Mouse (Mus musculus) thymus, adult 18-20 months (tissue): ENCODE results near the gene Nemf.
"Not testable (repeated sequence)": the region's sequence is repeated elsewhere in the genome, so short reads cannot be mapped to it uniquely, and the experiment has no call there.

Experiments used
- DNase-seq, 2 experiments: peaks; one replicate each; pipeline ENCODE4 v3.0.0; 2022; ENCODE audit warnings: mixed read lengths in 2 of 2

The Nemf gene

GRCm38 (mm10) chr12:69371854-69372671, 15.1 kb upstream of the Nemf start, which contains the start of the genes Arf6 and Gm9887:
TSS of gene Arf6 (plus strand) at chr12:69372150.
TSS of gene Gm9887 (minus strand) at chr12:69372458.
- DNase-seq: peak; percentile 96 to 98

GRCm38 (mm10) chr12:69371421-69371853, 14.5 kb upstream of the Nemf start:
- DNase-seq: peak in 1 of 2 experiments; percentile 71

- no peak for DNase-seq
Measured at GRCm38 (mm10) chr12:69370936-69371335, 14.0 kb upstream of the Nemf start.

GRCm38 (mm10) chr12:69367557-69367956, 10.6 kb upstream of the Nemf start:
- DNase-seq: no peak

DNA sequence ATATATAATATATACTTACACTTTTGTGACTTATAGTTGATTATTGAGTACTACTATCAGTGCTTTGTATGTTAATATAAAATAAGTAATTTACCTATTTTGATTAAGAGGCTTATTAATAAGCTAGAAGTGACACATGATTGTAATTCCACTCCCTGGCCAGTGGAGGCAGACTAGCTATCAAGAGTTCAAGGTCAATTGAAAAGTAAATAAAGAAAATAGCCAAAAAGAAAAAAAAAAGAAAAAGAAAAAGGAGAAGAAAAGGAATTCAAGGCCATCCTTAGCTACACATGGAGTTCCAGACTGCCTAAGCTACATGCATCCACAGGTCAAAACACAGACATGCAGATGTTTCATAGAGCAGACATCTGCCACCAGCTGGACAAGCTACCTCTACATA, 9.5 kb upstream of the Nemf start:
- DNase-seq: no peak

DNA sequence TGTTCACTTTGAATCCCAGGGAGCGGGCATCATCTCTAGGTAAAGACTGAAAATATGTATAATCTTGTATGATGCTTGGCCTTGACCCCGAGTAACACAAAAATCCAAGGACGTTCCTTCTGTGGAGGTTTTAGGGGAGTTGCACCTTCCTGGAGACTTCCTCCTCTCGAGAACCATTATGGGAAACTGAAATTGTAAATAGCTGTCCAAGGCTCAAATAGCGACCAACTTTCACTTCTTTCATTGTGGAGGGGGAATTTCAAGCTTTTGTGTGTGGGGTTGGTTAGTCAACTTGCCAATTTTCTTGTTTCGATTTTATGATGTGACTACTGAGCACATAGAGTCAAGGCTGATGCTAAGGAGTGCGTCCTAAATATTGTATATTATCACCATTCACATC, 8.8 kb upstream of the Nemf start:
- no peak for DNase-seq

DNA sequence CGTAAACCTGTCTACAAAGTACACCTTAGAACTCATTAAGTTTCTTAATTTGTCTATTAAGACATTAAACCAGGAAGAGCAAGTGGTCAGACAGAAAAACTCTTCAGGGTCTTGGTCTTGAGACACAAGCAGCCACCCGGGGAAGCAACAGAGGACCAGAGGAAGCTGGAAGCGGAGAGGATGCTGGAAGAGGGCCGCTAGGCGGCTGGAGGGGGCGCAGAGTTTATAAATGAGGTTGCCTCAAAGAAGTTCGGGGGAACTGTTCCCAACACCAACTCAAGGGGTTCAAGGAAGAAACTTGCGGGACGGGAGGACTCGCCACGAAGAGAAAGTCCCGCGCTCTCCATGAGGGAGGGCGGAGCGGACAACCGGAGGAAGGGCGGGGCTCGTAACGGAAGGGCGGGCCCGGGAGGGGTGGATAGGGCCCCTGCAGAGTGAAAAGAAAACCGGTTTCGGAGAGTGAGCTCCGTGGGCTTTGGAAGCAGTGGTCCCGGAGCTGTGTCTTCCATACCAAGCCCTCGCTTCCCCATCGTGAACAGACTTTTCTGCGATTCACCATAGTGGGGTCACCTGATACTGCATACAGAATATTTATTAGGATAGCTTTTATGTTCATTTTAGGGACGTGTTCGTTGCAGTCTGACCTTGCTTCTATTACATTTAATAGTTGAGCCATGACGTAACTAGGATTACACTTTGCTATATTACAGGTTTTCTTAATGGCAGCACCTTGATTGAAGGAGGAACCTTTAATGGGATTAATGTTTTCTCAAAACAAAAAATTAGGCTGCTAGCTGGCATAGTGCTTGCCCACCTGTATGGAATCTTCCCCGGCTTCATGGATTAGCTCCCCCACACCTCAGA, 7.2 kb upstream of the Nemf start:
- DNase-seq: peak; percentile 72 to 73

DNA sequence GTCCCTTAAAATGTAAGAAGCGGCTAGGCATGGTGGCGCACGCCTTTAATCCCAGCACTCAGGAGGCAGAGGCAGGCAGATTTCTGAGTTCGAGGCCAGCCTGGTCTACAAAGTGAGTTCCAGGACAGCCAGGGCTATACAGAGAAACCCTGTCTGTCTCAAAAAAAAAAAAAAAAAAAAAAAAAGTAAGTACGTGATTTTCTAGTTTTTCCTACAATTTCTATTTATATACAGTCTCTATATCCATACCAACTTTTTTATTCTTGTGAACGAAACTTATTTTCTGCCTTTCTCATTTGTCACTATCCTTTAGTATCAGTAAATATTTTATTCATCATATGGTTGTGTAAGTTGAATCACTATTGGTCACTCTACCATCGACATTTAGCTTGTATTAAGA, 6.1 kb upstream of the Nemf start:
- DNase-seq: not testable (repeated sequence)

DNA sequence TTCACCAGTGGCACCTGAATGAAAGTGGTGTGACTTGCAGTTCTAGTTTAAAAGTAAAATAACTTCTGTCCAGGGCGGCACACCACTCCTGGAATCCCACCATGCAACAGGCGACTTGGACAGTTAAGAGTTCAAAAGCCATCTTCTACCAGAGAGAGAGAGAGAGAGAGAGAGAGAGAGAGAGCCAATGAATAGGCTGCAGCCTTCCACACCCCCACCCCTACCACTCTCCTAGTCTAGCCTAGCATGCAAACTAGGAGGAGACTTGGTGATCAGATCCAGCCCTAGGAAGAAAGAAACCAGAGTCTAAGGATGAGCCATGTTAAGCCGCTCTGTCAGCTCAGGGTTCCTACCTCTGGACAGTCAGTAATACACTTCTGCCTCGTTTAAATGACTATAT, 5.4 kb upstream of the Nemf start:
- DNase-seq: no peak

DNA sequence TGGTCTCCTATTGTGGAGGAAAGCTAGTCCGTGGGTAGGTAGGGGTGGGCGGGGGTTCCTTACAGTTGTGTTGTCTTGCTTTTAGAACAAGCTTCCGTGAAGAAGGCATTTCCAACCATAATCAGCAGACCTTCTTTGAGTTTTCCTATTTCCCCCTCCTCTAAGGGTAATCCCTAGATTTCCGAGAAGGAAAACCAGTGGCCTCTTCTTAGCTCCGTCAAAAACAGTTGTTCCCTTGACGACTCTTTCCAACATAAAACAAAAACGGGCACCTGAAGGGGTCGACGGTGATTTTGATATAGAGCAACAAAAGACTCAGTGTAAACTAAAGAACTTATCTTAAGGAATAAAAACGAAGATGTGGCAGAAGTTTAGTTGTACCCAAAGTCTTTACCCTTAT, 5.0 kb upstream of the Nemf start:
- DNase-seq: no peak

GRCm38 (mm10) chr12:69360997-69361899, 4.3 kb upstream of the Nemf start:
- DNase-seq: peak; percentile 98

- peak in 1 of 2 experiments; percentile 47 for DNase-seq
Measured at GRCm38 (mm10) chr12:69360655-69360996, 3.7 kb upstream of the Nemf start.

DNA sequence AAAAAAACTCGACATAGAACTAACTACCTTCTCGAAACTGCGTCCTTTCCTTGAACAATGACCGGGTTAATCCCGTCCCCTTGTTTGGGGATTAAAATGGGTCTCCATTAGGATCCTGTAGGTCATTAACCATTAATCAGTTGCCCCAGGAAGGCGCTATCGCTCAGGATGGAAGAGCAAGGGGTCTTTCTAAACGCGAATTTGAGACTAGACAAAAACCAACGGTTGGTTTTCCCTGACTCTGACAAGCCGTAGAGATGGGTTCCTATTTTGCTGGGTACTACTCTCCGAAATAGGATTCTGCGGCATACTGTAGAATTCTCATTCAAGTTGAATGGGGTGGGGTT, 308 bp upstream of the Nemf start:
- no peak for DNase-seq

GRCm38 (mm10) chr12:69351685-69352084, 5.3 kb downstream of the Nemf start:
- DNase-seq: no peak

- DNase-seq: no peak
Measured at GRCm38 (mm10) chr12:69349928-69350327, 7.0 kb downstream of the Nemf start.

DNA sequence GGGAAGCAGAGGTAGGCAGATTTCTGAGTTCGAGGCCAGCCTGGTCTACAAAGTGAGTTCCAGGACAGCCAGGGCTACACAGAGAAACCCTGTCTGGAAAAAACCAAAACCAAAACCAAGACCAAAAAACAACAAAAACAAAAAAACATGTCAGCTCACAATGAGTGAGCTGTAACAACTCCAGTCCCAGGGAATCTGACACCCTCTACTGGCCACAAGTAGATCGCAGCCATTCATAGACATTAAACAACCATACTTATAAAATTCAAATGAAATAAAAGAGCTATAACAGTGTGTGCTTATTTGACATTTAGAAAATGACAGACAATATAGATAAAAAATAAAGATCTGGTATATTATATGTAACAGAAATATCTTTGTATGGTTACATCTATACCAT, 23.4 kb downstream of the Nemf start:
- no peak for DNase-seq

GRCm38 (mm10) chr12:69332147-69332546, 24.8 kb downstream of the Nemf start:
- no peak for DNase-seq

- no peak for DNase-seq
Measured at GRCm38 (mm10) chr12:69331187-69331586, 25.8 kb downstream of the Nemf start.

- DNase-seq: no peak
Measured at GRCm38 (mm10) chr12:69318431-69318830, 38.5 kb downstream of the Nemf start.

DNA sequence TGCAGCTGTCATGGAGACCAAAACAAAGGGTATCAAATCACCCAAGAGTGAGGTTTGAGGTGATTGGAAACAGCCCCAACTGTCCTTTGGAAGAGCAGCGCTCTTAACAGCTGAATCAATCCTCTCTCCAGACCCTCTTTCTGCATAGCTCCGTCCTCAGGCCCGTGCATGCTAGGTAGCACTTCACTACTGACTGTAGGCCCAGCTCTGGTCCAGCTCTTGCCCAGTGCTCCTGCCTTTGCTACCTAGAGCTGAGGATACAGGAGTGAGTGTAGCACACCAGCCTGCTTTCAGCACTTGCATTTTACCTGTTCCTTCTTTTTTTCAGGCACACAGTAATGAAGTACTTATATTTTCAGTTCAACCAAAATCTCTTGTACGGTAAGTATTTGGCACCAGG, 47.3 kb downstream of the Nemf start:
- no peak for DNase-seq

- no peak for DNase-seq
Measured at GRCm38 (mm10) chr12:69306333-69306732, 50.6 kb downstream of the Nemf start.

GRCm38 (mm10) chr12:69304051-69304450, 52.9 kb downstream of the Nemf start:
- DNase-seq: no peak

DNA sequence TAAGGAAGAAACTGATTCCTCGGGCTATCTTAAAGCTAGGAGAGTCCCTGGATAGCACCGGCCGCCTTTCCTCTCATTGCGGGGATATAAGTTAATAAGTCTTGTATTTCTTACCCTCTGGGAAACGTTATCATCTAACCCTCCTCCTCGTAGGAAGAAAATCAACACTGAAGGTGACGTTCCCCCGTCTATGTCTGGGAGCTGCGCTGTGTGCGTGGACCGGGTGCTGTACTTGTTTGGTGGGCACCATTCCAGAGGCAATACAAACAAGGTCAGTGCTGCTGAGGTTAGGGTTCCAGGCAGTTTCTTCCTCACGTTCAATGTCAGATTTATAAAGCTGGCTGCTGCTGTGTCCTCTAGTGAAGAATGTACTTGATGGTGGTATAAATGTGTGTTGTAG, 54.8 kb downstream of the Nemf start:
- DNase-seq: no peak
